Mouse (Mus musculus) embryonic facial prominence, embryonic 15.5 days (tissue): ENCODE measurements at regions not wholly inside any gene's neighbourhood (a gene's known extent, or its start where the extent isn't known, plus 50 kb on each side); places are given as distances from the start of the nearest gene placed in this dataset.
A peak's percentile ranks its signal among the peaks of the same experiment; 100 is the strongest.

ENCODE experiments used
- ATAC-seq: fragments of 200-750 bp; cut with Nextera tagmentation; 2 replicates; pipeline ENCODE4 v1.8.0; 2017; ENCODE audit warnings: low read depth, moderate TSS enrichment; ENCODE audit not compliant: insufficient number of reproducible peaks, low FRiP score, low TSS enrichment
- H3K27ac ChIP-seq: fragments of 300-500 bp; sonication (generic); replicated peaks from 2 replicates; pipeline ENCODE4 v1.5.1; 2015; ENCODE audit warnings: mild to moderate bottlenecking, inconsistent platforms
- H3K27me3 ChIP-seq: fragments of 300-500 bp; sonication (generic); 2 replicates; pipeline ENCODE4 v1.6.1; 2015; ENCODE audit warnings: inconsistent platforms
- H3K36me3 ChIP-seq: fragments of 300-500 bp; sonication (generic); 2 replicates; pipeline ENCODE4 v1.6.1; 2015; ENCODE audit warnings: mild to moderate bottlenecking, inconsistent platforms
- H3K4me1 ChIP-seq: fragments of 300-500 bp; sonication (generic); 2 replicates; pipeline ENCODE4 v1.6.1; 2015; ENCODE audit warnings: inconsistent platforms
- H3K4me2 ChIP-seq: fragments of 300-500 bp; sonication (generic); replicated peaks from 2 replicates; pipeline ENCODE4 v1.6.1; 2015; ENCODE audit warnings: mild to moderate bottlenecking, inconsistent platforms
- H3K4me3 ChIP-seq: fragments of 300-500 bp; sonication (generic); replicated peaks from 2 replicates; pipeline ENCODE4 v1.5.1; 2015; ENCODE audit warnings: mild to moderate bottlenecking, inconsistent platforms
- H3K9ac ChIP-seq: fragments of 300-500 bp; sonication (generic); 2 replicates; pipeline ENCODE4 v1.6.1; 2015; ENCODE audit warnings: inconsistent platforms
- H3K9me3 ChIP-seq: fragments of 300-500 bp; sonication (generic); replicated peaks from 2 replicates; pipeline ENCODE4 v1.6.1; 2016; ENCODE audit warnings: inconsistent platforms
- WGBS: fragments of 180-500 bp; shearing (Covaris S2); methylation state at CpG from one replicate; pipeline ENCODE4 v1.1.7; 2015; 5-methylcytosine and 5-hydroxymethylcytosine counted together

DNA sequence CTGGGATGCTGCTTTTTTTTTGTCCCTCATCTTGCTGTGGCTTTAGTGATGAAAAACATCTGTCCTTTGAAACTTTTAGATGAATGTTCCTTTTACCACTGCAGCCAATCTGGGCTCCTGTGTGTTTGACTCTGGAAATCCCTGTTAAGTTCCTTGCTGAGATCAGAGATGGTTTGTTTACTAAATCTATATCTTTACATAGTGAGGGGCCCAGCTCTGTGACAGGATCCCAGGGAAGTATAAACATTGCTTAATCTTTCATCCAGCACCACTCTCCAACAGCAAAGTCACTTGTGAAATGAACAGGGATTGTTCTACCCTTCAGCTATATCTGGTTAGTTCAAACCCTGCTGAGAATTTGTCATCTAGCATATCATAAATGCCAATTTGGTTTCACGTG is 501.8 kb downstream of the Fat4 start:
- no peak overlapping the region for H3K27ac ChIP-seq
- no peak overlapping the region for H3K9ac ChIP-seq
- H3K9me3 ChIP-seq, result no peaks in the 10 kb centered on the region
- H3K36me3 ChIP-seq, result no peaks in the 10 kb centered on the region
- no peaks in the 10 kb centered on the region for H3K27me3 ChIP-seq
- H3K4me2 ChIP-seq, result no peak overlapping the region
- WGBS, result 58% methylated on average over 1 of the region's 1 CpGs
- no peak overlapping the region for H3K4me3 ChIP-seq
- ATAC-seq, result no peak
- no peaks in the 10 kb centered on the region for H3K4me1 ChIP-seq

DNA sequence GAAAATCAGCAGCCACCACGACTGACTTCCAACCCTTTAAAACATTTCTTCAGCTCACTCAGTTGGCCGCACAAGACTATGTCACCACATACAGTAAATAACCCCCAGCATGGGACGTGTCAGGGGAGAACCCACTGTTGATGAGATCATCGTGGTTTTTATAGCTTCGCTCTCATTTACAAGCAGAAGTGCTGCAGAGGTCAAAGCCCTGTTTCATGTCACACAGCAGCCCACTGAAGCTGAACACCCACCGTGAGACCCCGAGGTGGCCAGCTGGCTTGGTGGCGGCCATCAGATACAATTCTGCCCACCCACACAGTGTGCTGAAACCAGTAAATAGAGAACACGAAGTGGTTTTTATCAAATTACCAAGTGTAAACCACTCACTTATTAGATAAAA is 503.7 kb downstream of the Fat4 start:
- Histone ChIP-seq H3K4me3 (no peak overlapping the region), H3K27me3 (no peaks in the 10 kb centered on the region), H3K9me3 (no peaks in the 10 kb centered on the region), H3K4me1 (no peaks in the 10 kb centered on the region), H3K36me3 (no peaks in the 10 kb centered on the region), H3K9ac (no peak overlapping the region), H3K27ac (no peak overlapping the region), H3K4me2 (no peak overlapping the region)
- no peak for ATAC-seq
- 66% methylated on average over 9 of the region's 9 CpGs for WGBS

DNA sequence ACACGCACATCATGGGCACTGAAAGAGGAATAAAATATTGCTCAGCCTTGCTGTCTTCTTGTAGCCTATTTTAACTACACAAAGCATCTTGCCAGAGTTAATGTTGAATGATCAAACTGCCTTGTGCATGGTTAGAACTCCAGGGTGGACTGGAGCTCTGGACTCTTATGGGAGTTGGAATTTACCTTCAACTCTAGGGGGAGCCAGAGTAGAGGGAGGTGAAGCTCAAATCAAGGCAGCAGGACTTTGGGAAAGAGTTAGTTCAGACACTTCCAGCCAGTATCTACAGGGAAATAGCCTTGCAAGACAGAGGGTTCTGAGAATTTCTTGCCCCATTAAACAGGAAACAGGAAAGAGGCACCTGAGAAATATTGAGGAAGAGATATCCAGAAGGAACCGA is 505.3 kb downstream of the Fat4 start:
- no peaks in the 10 kb centered on the region for H3K36me3 ChIP-seq

DNA sequence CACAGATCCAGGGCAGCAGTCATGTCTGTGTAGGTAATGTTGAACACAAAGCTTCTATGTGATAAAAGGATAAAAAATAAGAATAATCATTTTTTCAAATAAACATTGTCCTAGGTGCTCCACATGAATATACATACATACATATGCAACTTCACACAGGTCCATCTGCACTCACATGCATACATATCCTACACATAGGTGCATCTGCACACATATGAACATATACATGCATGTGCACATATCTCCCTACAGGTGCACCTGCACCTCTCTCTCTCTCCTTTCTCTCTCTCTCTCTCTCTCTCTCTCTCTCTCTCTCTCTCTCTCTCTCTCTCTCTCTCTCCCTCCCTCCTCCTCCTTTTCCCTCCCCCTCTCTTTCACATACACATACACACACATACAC is 509.9 kb downstream of the Fat4 start:
- no peak overlapping the region for H3K27ac ChIP-seq
- no peak for ATAC-seq
- no peaks in the 10 kb centered on the region for H3K4me1 ChIP-seq

More for the DNA sequence above, 505.3 kb downstream of the Fat4 start:
- Histone ChIP-seq H3K27ac (no peak overlapping the region), H3K9ac (no peak overlapping the region), H3K27me3 (no peaks in the 10 kb centered on the region), H3K9me3 (no peaks in the 10 kb centered on the region), H3K4me3 (no peak overlapping the region), H3K4me2 (no peak overlapping the region), H3K4me1 (no peaks in the 10 kb centered on the region)
- 71% methylated on average over 2 of the region's 2 CpGs for WGBS
- no peak for ATAC-seq

DNA sequence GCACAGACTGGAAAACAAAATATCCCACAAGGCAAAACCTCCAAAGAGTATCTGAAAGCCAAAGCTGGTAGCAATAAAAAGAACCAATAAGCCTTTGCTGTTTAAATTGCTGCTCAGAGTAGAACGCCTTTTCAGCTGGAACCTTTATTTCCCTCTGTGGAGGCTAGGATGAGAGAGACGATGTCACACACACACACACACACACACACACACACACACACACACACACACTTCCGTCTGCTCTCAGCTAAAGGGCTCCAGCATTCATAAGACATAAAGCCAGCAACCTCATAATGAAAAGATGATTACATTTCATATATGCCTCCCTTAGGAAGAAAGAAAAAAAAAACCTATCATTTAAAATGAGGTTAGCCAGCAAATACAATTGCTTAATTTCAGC is 510.5 kb downstream of the Fat4 start:
- Histone ChIP-seq H3K4me2 (no peak overlapping the region), H3K9me3 (no peaks in the 10 kb centered on the region), H3K27me3 (no peaks in the 10 kb centered on the region), H3K4me1 (no peaks in the 10 kb centered on the region), H3K4me3 (no peak overlapping the region), H3K36me3 (no peaks in the 10 kb centered on the region), H3K27ac (no peak overlapping the region), H3K9ac (no peak overlapping the region)
- WGBS, result 42% methylated on average over 3 of the region's 3 CpGs
- ATAC-seq, result no peak

More for the DNA sequence above, 509.9 kb downstream of the Fat4 start:
- H3K36me3 ChIP-seq, result no peaks in the 10 kb centered on the region
- no peaks in the 10 kb centered on the region for H3K9me3 ChIP-seq
- no peak overlapping the region for H3K4me3 ChIP-seq
- no peaks in the 10 kb centered on the region for H3K27me3 ChIP-seq
- no peak overlapping the region for H3K9ac ChIP-seq
- no peak overlapping the region for H3K4me2 ChIP-seq

DNA sequence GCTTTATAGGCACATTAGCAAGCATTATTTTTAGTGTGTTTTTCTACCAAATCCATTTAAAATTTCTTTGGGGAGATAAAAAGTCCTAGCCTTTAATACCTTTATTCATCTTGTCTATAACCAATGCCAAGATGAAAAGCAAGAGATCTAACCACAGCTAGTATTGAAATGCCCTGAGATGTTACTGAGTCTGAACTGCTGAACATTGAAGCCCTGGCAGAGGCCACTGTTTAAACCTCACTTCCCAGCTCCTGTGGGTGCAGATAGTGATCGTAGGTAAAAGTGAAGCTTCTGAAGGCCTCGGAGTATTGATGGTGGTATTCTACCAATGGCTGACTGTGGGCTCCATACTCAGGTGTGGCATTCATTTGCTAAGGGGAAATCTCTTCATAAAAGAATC is 510.9 kb downstream of the Fat4 start:
- Histone ChIP-seq H3K9ac (no peak overlapping the region), H3K4me3 (no peak overlapping the region), H3K4me1 (no peaks in the 10 kb centered on the region), H3K27me3 (no peaks in the 10 kb centered on the region), H3K27ac (no peak overlapping the region), H3K9me3 (no peaks in the 10 kb centered on the region), H3K4me2 (no peak overlapping the region), H3K36me3 (no peaks in the 10 kb centered on the region)
- no peak for ATAC-seq
- WGBS, result 92% methylated on average over 2 of the region's 2 CpGs

DNA sequence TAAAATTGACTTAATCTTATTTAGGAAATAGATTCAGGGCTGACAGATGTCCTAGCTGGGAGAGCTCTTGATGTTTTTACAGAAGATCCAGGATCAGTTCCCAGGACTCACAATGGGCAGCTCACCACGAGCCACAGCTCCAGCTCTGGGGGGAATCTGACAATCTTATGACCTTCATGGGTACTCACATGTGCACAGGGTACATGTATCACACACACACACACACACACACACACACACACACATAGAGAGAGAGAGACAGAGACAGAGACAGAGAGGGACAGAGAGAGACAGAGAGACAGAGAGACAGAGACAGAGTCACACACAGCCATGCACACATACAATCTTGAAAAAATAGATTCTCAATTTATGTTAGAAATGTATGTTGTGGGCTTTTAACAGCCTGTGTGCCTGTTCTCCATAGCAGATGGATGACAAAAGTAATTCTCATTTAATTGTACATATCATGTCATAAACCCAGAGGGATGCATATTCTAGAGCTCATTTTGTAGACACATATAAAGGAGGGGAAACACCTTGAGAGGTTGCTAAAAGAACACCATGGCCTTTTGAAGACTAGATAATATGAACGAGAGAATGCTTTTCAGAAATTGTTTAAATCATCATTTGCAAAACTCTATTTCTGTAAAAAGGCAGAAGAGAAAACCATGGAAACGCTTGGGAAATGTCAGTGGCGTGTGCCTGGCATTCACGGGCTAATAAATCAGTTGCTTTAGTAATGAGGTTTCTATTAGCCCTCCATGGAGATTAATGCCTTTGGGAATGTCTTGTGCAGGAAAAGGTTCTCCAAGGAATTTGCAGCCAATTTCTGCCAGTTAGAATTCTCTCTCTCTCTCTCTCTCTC is 538.3 kb downstream of the Fat4 start:
- H3K36me3 ChIP-seq, result no peaks in the 10 kb centered on the region
- H3K9ac ChIP-seq, result no peak overlapping the region
- no peaks in the 10 kb centered on the region for H3K4me1 ChIP-seq
- ATAC-seq, result no peak
- no peak overlapping the region for H3K4me2 ChIP-seq
- WGBS, result 74% methylated on average over 5 of the region's 5 CpGs
- H3K9me3 ChIP-seq, result no peaks in the 10 kb centered on the region
- H3K4me3 ChIP-seq, result no peak overlapping the region
- H3K27ac ChIP-seq, result no peak overlapping the region
- H3K27me3 ChIP-seq, result no peaks in the 10 kb centered on the region

DNA sequence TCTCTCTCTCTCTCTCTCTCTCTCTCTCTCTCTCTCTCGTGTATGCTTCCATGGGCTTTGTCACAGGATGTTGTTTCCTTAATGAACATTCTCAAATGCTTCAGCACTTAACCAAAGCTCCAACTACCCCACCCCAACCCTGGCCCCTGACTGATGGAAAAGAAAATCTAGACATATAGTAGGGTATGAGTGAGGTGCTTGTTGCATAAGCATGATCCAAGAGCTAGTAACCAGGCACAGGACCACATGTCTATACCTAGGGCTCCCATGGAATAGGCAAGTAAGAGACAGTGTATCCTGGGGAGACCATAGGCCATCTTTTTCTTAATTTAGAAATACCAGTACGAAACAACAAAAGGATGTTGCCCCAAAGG is 538.9 kb downstream of the Fat4 start:
- no peaks in the 10 kb centered on the region for H3K27me3 ChIP-seq
- H3K27ac ChIP-seq, result no peak overlapping the region
- no peak for ATAC-seq
- H3K4me3 ChIP-seq, result no peak overlapping the region
- no peaks in the 10 kb centered on the region for H3K36me3 ChIP-seq
- H3K9me3 ChIP-seq, result no peaks in the 10 kb centered on the region
- H3K9ac ChIP-seq, result no peak overlapping the region
- WGBS, result 68% methylated on average over 2 of the region's 2 CpGs
- no peaks in the 10 kb centered on the region for H3K4me1 ChIP-seq
- no peak overlapping the region for H3K4me2 ChIP-seq

DNA sequence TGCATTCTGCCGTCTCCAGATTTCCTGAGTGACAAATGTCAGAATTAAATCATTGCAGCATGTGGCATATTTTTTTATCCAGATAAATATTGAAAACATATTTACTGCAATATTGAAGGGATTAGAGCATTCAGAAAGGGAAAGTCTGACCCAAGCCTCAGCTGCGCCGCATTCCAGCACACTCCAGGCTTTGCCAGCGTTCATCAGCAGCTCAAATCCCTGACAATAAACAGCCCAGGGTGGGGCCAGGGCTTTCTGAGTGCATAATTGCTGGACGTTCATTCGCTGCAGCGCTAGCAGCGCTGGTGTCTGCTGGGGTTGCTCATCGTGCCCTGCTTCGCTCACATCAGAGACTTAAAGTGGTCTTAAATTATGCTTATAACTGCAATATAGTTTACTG is 556.6 kb downstream of the Fat4 start:
- ATAC-seq, result peak; percentile 73
- Histone ChIP-seq H3K36me3 (no peaks in the 10 kb centered on the region), H3K4me2 (0 out of 2 replicates have a peak overlapping the region, but pooled peaks have one; percentile 28)

DNA sequence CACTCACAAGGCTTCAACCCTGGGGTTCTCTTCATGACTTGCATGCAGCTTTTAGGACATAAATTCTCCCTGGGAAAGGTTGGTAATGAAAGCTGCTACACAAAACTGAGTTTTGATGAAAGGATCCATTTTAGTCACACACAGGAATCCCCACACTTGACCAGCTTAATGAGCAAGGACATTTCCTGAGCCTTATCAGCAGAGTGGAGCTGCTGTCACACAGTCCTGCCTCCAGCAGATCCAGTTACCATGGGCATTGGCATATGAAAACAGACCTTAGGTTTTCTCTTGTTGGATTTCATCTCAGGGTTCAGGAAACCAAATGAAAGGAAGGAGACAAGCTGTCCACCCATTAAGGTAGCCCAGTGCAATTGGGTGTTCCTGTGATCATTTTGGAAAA is 568.9 kb downstream of the Fat4 start:
- H3K4me1 ChIP-seq, result peaks cover 6% of the 10 kb centered on the region
- no peak overlapping the region for H3K4me2 ChIP-seq
- ATAC-seq, result no peak
- no peaks in the 10 kb centered on the region for H3K27me3 ChIP-seq
- no peaks in the 10 kb centered on the region for H3K36me3 ChIP-seq
- H3K9ac ChIP-seq, result no peak overlapping the region
- H3K27ac ChIP-seq, result no peak overlapping the region
- H3K4me3 ChIP-seq, result no peak overlapping the region
- H3K9me3 ChIP-seq, result no peaks in the 10 kb centered on the region

More for the DNA sequence above, 556.6 kb downstream of the Fat4 start:
- 0 out of 2 replicates have a peak overlapping the region, but pooled peaks have one; percentile 22 for H3K27ac ChIP-seq
- WGBS, result 24% methylated on average over 10 of the region's 10 CpGs
- H3K9ac ChIP-seq, result no peak overlapping the region
- H3K4me3 ChIP-seq, result no peak overlapping the region; the same call in 1 of the 2 replicates
- H3K27me3 ChIP-seq, result no peaks in the 10 kb centered on the region
- H3K4me1 ChIP-seq, result peaks cover 6% of the 10 kb centered on the region; the same call in 1 of the 2 replicates
- H3K9me3 ChIP-seq, result no peaks in the 10 kb centered on the region

DNA sequence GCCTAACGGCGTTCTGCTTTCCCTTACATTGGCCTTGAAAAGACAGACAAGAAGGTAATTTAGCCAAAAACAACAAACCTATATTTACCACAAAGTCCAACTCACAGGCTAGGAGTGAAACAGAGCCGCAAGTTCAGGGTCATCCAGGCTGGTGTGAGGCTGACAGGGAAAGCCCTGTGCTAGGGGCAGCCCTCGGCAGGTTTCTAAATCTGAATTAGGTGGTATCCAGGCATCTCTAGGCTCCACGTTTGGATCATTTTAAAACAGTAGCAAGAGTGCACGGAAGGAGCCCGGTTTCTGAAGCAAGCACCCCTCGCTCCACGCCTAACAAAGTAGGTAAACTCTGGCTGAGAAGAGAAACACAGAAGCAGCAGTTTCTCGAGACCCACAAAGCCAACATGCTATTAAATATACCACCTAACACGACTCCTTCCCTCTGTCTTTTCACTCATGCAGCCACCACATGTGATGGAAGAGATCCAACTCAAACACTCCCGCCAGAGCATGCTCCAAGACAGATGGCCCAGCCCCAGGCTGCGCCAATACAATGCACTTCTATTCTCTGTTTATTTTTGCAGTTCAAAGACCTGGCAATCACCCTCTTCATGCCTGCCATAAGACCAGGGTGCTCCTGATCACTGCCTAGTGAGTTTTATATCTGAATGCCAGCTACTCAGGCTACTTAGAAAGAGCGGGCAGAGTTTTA is 573.6 kb downstream of the Fat4 start:
- peak overlapping the region; percentile 29 for H3K4me2 ChIP-seq
- no peak overlapping the region for H3K4me3 ChIP-seq
- H3K9me3 ChIP-seq, result no peaks in the 10 kb centered on the region
- H3K27me3 ChIP-seq, result no peaks in the 10 kb centered on the region
- H3K36me3 ChIP-seq, result no peaks in the 10 kb centered on the region
- 36% methylated on average over 14 of the region's 14 CpGs for WGBS
- no peak overlapping the region for H3K9ac ChIP-seq
- ATAC-seq, result peak; percentile 69; the same call in 1 of the 2 replicates
- H3K27ac ChIP-seq, result peak overlapping the region; percentile 58
- peaks cover 9% of the 10 kb centered on the region for H3K4me1 ChIP-seq
